Mouse (Mus musculus) cerebellum, postnatal 14 days (tissue): ENCODE data around the gene Stxbp4.

Experiments used
- DNase-seq, 2 experiments: peaks; one replicate each; pipeline ENCODE4 v3.0.0; 2021; ENCODE audit warnings: mixed read lengths in 2 of 2

Stxbp4 gene

DNA sequence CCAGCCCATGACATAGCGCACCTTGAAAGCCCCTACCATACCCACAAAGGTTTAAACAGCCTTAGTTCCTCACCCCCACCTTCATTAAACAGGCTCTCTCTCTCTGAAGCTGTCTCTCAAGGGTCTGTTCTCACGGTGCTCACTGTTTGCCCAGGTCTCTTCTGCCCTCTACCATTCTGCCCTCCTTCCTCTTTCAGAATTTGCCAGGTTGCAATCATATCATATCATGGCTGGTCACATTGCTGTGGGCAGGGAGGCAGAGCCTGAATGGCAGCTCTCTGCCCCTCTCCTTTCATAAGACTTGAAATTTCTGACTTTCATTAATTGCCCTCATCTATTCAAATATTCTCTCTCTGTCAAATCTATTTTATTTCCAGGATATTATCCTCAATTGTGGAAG, 195.4 kb downstream of the Stxbp4 start:
- DNase-seq = no peak

DNA sequence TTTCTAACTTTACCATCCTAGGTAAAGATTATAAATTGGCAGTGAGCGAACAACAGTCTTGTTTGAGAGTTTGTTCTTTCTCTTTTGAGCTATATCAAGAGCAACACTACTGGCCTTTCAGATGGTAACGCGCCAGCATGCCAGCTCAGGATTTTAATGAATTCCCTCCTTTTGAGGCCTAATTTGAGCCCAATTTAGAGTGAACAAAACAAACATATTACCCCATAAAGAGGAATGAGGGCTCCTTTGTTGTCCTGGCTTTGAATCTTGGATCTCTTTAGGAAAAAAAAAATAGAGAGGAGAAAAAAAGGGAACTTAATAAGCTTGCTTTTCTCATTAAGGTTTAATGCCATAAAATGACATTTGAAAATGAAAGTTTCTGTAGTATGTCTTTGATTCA, 197.0 kb downstream of the Stxbp4 start:
- DNase-seq = no peak

DNA sequence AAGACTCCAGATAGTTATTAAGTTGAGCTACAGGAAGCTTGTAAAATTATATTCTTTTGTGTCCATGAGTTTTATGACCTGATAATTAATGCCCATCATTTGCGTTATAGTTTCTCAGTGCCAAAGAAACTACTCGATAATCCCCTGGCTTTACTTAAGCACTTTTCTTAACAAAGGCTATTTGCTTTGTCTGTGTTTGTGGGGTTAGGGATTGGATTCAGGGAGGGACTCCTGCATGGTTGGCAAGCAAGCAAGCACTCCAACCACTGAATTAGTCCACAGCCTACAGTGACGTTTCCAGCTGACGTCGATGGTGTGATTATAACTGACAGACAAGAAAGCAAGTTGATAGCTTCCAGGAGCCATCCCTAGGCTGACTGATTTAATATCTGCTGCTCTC, 199.1 kb downstream of the Stxbp4 start:
- no peak for DNase-seq
